Mouse (Mus musculus) thymus, postnatal 10 days (tissue): ENCODE measurements around the gene Lyg2.

Source experiments
- DNase-seq, 2 experiments: peaks; one replicate each; pipeline ENCODE4 v3.0.0; 2021; ENCODE audit warnings: low spot score in 2 of 2

The Lyg2 gene

GRCm38 (mm10) chr1:37916393-37916792 lies at the start of gene Lyg2:
Gene Lyg2, minus strand, starts transcription at chr1:37916493.
- no peak for DNase-seq

- no peak for DNase-seq
Observed at GRCm38 (mm10) chr1:37965571-37965970, 49.3 kb upstream of the Lyg2 start.

GRCm38 (mm10) chr1:37959486-37959885 lies 43.2 kb upstream of the Lyg2 start:
- no peak for DNase-seq

- DNase-seq, result no peak
Observed at GRCm38 (mm10) chr1:37958516-37958915, 42.2 kb upstream of the Lyg2 start.

GRCm38 (mm10) chr1:37957659-37958058 lies 41.4 kb upstream of the Lyg2 start, which contains the start of gene Lyg1:
Gene Lyg1, minus strand, starts transcription at chr1:37957759.
- DNase-seq, result no peak

- DNase-seq, result no peak
Observed at GRCm38 (mm10) chr1:37956690-37957431, 40.6 kb upstream of the Lyg2 start.

- DNase-seq, result no peak
Observed at GRCm38 (mm10) chr1:37955251-37955650, 39.0 kb upstream of the Lyg2 start.

GRCm38 (mm10) chr1:37954786-37955185 lies 38.5 kb upstream of the Lyg2 start:
- DNase-seq, result no peak

- DNase-seq, result no peak
Observed at GRCm38 (mm10) chr1:37948906-37949305, 32.6 kb upstream of the Lyg2 start.

- DNase-seq, result no peak
Observed at GRCm38 (mm10) chr1:37931806-37932205, 15.5 kb upstream of the Lyg2 start.

GRCm38 (mm10) chr1:37925971-37926370 lies 9.7 kb upstream of the Lyg2 start:
- no peak for DNase-seq

GRCm38 (mm10) chr1:37922536-37922935 lies 6.2 kb upstream of the Lyg2 start:
- no peak for DNase-seq

GRCm38 (mm10) chr1:37918096-37918495 lies 1.8 kb upstream of the Lyg2 start:
- DNase-seq, result no peak

- DNase-seq, result no peak
Observed at GRCm38 (mm10) chr1:37917666-37918065, 1.4 kb upstream of the Lyg2 start.

- DNase-seq, result no peak
Observed at GRCm38 (mm10) chr1:37912751-37913150, 3.5 kb downstream of the Lyg2 start.

- DNase-seq, result no peak
Observed at GRCm38 (mm10) chr1:37903178-37903577, 13.1 kb downstream of the Lyg2 start.

GRCm38 (mm10) chr1:37900288-37900687 lies 16.0 kb downstream of the Lyg2 start:
- no peak for DNase-seq

GRCm38 (mm10) chr1:37899816-37900215 lies 16.5 kb downstream of the Lyg2 start:
- no peak for DNase-seq

GRCm38 (mm10) chr1:37894606-37895005 lies 21.7 kb downstream of the Lyg2 start:
- DNase-seq, result no peak

GRCm38 (mm10) chr1:37891400-37891799 lies 24.9 kb downstream of the Lyg2 start:
- DNase-seq, result no peak

- DNase-seq, result peak; percentile 76 to 83
Observed at GRCm38 (mm10) chr1:37890025-37890652, 26.2 kb downstream of the Lyg2 start, which contains the start of the genes Mitd1 and Mrpl30. Gene Mitd1, minus strand, starts transcription at chr1:37890411. Gene Mrpl30, plus strand, starts transcription at chr1:37890477.

- no peak for DNase-seq
Observed at GRCm38 (mm10) chr1:37889206-37889605, 27.1 kb downstream of the Lyg2 start.

- no peak for DNase-seq
Observed at GRCm38 (mm10) chr1:37884451-37884850, 31.8 kb downstream of the Lyg2 start.
